ENCODE assay signal across 33 mouse cellular contexts in the genomic region with DNA sequence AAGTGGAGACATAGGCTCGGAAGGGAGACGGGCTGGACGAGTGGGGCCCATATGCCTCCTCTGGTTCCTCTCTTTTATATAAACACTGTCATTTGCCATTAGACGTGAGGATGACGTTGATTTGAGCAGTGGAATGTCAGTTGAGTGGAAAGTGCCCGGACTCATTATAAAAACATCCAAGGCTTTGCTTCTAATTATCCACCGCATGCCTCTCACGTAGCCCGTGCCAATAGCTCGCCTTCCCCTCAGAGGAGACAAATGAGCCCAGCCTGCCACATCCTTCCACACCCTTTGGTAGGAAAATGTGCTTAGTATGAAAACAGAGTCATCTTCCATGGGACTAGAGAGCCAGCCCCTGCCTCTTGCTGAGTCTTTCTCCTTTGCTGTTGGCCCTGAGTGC. TPM values are rescaled to one million over a fixed set of nuclear protein-coding genes. Genes with fewer than 3 reads are reported as not detected.
DNase-seq lines count a peak whose midpoint lies in the region; ATAC-seq and TF ChIP-seq lines count a peak whose summit lies in the region.
"Had no signal": no experiment of that assay in that cellular context is flagged by ENCODE, and none has a peak within 500 bp of the region (broad histone marks: within the 10 kb centered on the region; RNA-seq: fewer than 3 reads in every experiment).

No protein-coding gene starts in this region.

- ATAC-seq in hindbrain, postnatal 0 days = no peak
- ATAC-seq in hindbrain, embryonic 11.5 days (ENCODE audit: low FRiP score) = no peak
- no peak for ATAC-seq in embryonic facial prominence, embryonic 11.5 days (replicated peaks; ENCODE audit: insufficient number of reproducible peaks, low FRiP score, low TSS enrichment, low read depth)
- ATAC-seq: midbrain, embryonic 13.5 days had no signal

- H3K9me3 ChIP-seq in hindbrain, postnatal 0 days (ENCODE audit: low read length) = no peaks in the 10 kb centered on the region
- H3K9me3 ChIP-seq in hindbrain, embryonic 11.5 days (ENCODE audit: control insufficient read depth, low read length) = no peaks in the 10 kb centered on the region
- H3K9me3 ChIP-seq in embryonic facial prominence, embryonic 11.5 days (replicated peaks; ENCODE audit: control insufficient read depth, low read length) = no peaks in the 10 kb centered on the region
- H3K9me3 ChIP-seq: heart, embryonic 13.5 days; hindbrain, embryonic 13.5 days; kidney, embryonic 15.5 days; lung, embryonic 15.5 days; midbrain, embryonic 13.5 days had no signal

- no peak for TF ChIP-seq POLR2A in brain, embryonic 14.5 days (IDR thresholded peaks at IDR 0.05; ENCODE audit: borderline replicate concordance, extremely low read depth, insufficient read depth, insufficient read length, poor library complexity, severe bottlenecking)

- no peak overlapping the region for H3K4me3 ChIP-seq in hindbrain, postnatal 0 days (ENCODE audit: low read length)
- no peak overlapping the region for H3K4me3 ChIP-seq in hindbrain, embryonic 11.5 days (ENCODE audit: low read depth, low read length)
- H3K4me3 ChIP-seq in embryonic facial prominence, embryonic 11.5 days (ENCODE audit: low read depth, low read length) = no peak overlapping the region
- H3K4me3 ChIP-seq: heart, embryonic 13.5 days; hindbrain, embryonic 13.5 days; kidney, embryonic 15.5 days; lung, embryonic 15.5 days; midbrain, embryonic 13.5 days had no signal

- no peak overlapping the region for H3K27ac ChIP-seq in hindbrain, postnatal 0 days
- H3K27ac ChIP-seq in hindbrain, embryonic 11.5 days (ENCODE audit: low read depth, low read length) = no peak overlapping the region
- no peak overlapping the region for H3K27ac ChIP-seq in embryonic facial prominence, embryonic 11.5 days (replicated peaks; ENCODE audit: low read depth, low read length)
- H3K27ac ChIP-seq: heart, embryonic 13.5 days; hindbrain, embryonic 13.5 days; kidney, embryonic 15.5 days; liver, embryonic 14.5 days; lung, embryonic 15.5 days; midbrain, embryonic 13.5 days had no signal

- DNase-seq in hindbrain, postnatal 0 days (ENCODE audit: low spot score) = peak; percentile 7
- DNase-seq in hindbrain, embryonic 11.5 days (ENCODE audit: low spot score) = no peak
- peak; percentile 75 for DNase-seq in brain, embryonic 14.5 days (ENCODE audit: low read depth)
- DNase-seq in embryonic facial prominence, embryonic 11.5 days (ENCODE audit: low spot score) = peak; percentile 41
- peak; percentile 83 for DNase-seq in retina, postnatal 1 day
- no peak for DNase-seq in cerebellum, adult 9-11 months
- DNase-seq: adrenal gland, adult 8-10 months; B cell, adult 2 months; cerebellum, adult 9-10 months; embryo, embryonic 11 days; gastrocnemius, postnatal 10 days; heart, postnatal 10 days; kidney, adult 18-20 months; kidney, postnatal 25 days; liver; thymus, postnatal 4 days had no signal

- H3K9ac ChIP-seq in hindbrain, postnatal 0 days (replicated peaks; ENCODE audit: low read length) = no peak overlapping the region
- H3K9ac ChIP-seq in hindbrain, embryonic 11.5 days (ENCODE audit: low read depth, low read length) = no peak overlapping the region
- H3K9ac ChIP-seq in embryonic facial prominence, embryonic 11.5 days (replicated peaks; ENCODE audit: low read length) = no peak overlapping the region
- H3K9ac ChIP-seq: heart, embryonic 13.5 days; hindbrain, embryonic 13.5 days; kidney, embryonic 15.5 days; liver, embryonic 14.5 days; lung, embryonic 15.5 days; midbrain, embryonic 13.5 days had no signal

- WGBS in hindbrain, postnatal 0 days = 44% methylated on average over 10 of the region's 10 CpGs
- 62% methylated on average over 10 of the region's 10 CpGs for WGBS in hindbrain, embryonic 11.5 days
- WGBS in embryonic facial prominence, embryonic 11.5 days = 37% methylated on average over 10 of the region's 10 CpGs

- no peaks in the 10 kb centered on the region for H3K27me3 ChIP-seq in hindbrain, postnatal 0 days (ENCODE audit: insufficient read depth, low read length)
- no peaks in the 10 kb centered on the region for H3K27me3 ChIP-seq in hindbrain, embryonic 11.5 days (ENCODE audit: control insufficient read depth, insufficient read depth, low read length)
- no peaks in the 10 kb centered on the region for H3K27me3 ChIP-seq in embryonic facial prominence, embryonic 11.5 days (ENCODE audit: control insufficient read depth, insufficient read depth, low read length)
- H3K27me3 ChIP-seq: hindbrain, embryonic 13.5 days; kidney, embryonic 15.5 days; lung, embryonic 15.5 days; midbrain, embryonic 13.5 days had no signal

- no peak overlapping the region for H3K4me2 ChIP-seq in hindbrain, postnatal 0 days (ENCODE audit: low read depth, low read length)
- no peak overlapping the region for H3K4me2 ChIP-seq in hindbrain, embryonic 11.5 days (replicated peaks; ENCODE audit: low read depth, low read length)
- no peak overlapping the region for H3K4me2 ChIP-seq in embryonic facial prominence, embryonic 11.5 days (ENCODE audit: low read depth, low read length)
- H3K4me2 ChIP-seq: heart, embryonic 13.5 days; hindbrain, embryonic 13.5 days; kidney, embryonic 15.5 days; lung, embryonic 15.5 days; midbrain, embryonic 13.5 days had no signal

- H3K4me1 ChIP-seq in hindbrain, postnatal 0 days (ENCODE audit: insufficient read depth, low read length) = no peaks in the 10 kb centered on the region
- no peaks in the 10 kb centered on the region for H3K4me1 ChIP-seq in hindbrain, embryonic 11.5 days (replicated peaks; ENCODE audit: control insufficient read depth, insufficient read depth, low read length)
- H3K4me1 ChIP-seq in embryonic facial prominence, embryonic 11.5 days (ENCODE audit: control insufficient read depth, insufficient read depth, low read length) = no peaks in the 10 kb centered on the region
- H3K4me1 ChIP-seq: heart, embryonic 13.5 days; lung, embryonic 15.5 days had no signal

- no peak for TF ChIP-seq CTCF in hindbrain, postnatal 0 days (IDR thresholded peaks at IDR 0.05; ENCODE audit: low read depth)
- TF ChIP-seq CTCF in brain, embryonic 14.5 days (IDR thresholded peaks at IDR 0.05; ENCODE audit: borderline replicate concordance, extremely low read depth, insufficient read depth, insufficient read length) = no peak

- H3K36me3 ChIP-seq in hindbrain, postnatal 0 days (ENCODE audit: insufficient read depth, low read length) = no peaks in the 10 kb centered on the region
- no peaks in the 10 kb centered on the region for H3K36me3 ChIP-seq in hindbrain, embryonic 11.5 days (ENCODE audit: control insufficient read depth, insufficient read depth, low read length)
- no peaks in the 10 kb centered on the region for H3K36me3 ChIP-seq in embryonic facial prominence, embryonic 11.5 days (replicated peaks; ENCODE audit: control insufficient read depth, insufficient read depth, low read depth, low read length)
- H3K36me3 ChIP-seq: heart, embryonic 13.5 days; hindbrain, embryonic 13.5 days; kidney, embryonic 15.5 days; lung, embryonic 15.5 days; midbrain, embryonic 13.5 days had no signal

RNA-seq across cellular contexts. Expression of gene Serpina3n, which starts 24.8 kb away (rescaled TPM):
- total RNA-seq in hindbrain, postnatal 0 days (2014; rRNA removed) = 12.1 and 14.8 TPM in 2 replicates
- 6.7 and 8.5 TPM in 2 replicates for polyA plus RNA-seq in hindbrain, postnatal 0 days (2015; fragmentation: Nextera tagmentation; extraction: Ambion mirVana)
- 0.08 TPM in 1 of 2 replicates, not detected in the other for polyA plus RNA-seq in hindbrain, embryonic 11.5 days (2014; fragmentation: Nextera tagmentation; extraction: Ambion mirVana)
- 0.37 and 0.72 TPM in 2 replicates for polyA plus RNA-seq in brain, embryonic 14.5 days (2012; rRNA removed)
- polyA plus RNA-seq in embryonic facial prominence, embryonic 11.5 days (2014; fragmentation: Nextera tagmentation; extraction: Ambion mirVana) = 0.10 and 0.13 TPM in 2 replicates
- total RNA-seq: megakaryocyte-erythroid progenitor cell, adult 5-6 weeks; neutrophil, adult 5-6 weeks had no signal
- polyA plus RNA-seq: intestine, embryonic 14.5 days; kidney, embryonic 15.5 days; limb, embryonic 11.5 days; midbrain, embryonic 13.5 days; neural tube, embryonic 11.5 days; stomach, embryonic 14.5 days had no signal

RNA-seq across cellular contexts. Expression of gene Gsc, which starts 41.8 kb away (rescaled TPM):
- not detected in 2 replicates for total RNA-seq in hindbrain, postnatal 0 days (2014; rRNA removed)
- polyA plus RNA-seq in hindbrain, postnatal 0 days (2015; fragmentation: Nextera tagmentation; extraction: Ambion mirVana) = not detected in 2 replicates
- 0.48 and 0.85 TPM in 2 replicates for polyA plus RNA-seq in hindbrain, embryonic 11.5 days (2014; fragmentation: Nextera tagmentation; extraction: Ambion mirVana)
- polyA plus RNA-seq in brain, embryonic 14.5 days (2012; rRNA removed) = 0.56 and 1.0 TPM in 2 replicates
- 30.3 and 34.6 TPM in 2 replicates for polyA plus RNA-seq in embryonic facial prominence, embryonic 11.5 days (2014; fragmentation: Nextera tagmentation; extraction: Ambion mirVana)
- total RNA-seq: heart, adult 8-10 months; layer of hippocampus, adult 18-20 months; layer of hippocampus, postnatal 10 days; left cerebral cortex, adult 18-20 months; left cerebral cortex, postnatal 14 days; megakaryocyte-erythroid progenitor cell, adult 5-6 weeks; neutrophil, adult 5-6 weeks had no signal
- polyA plus RNA-seq: hindbrain, embryonic 13.5 days; kidney, embryonic 15.5 days had no signal

Comparison
In these comparisons a context has a peak if more than half of its experiments do, and no peak if none do; other contexts are left out.
1. DNase-seq: peak in hindbrain, postnatal 0 days (single experiment), brain, embryonic 14.5 days (single experiment), embryonic facial prominence, embryonic 11.5 days (single experiment) and retina, postnatal 1 day (single experiment); none in hindbrain, embryonic 11.5 days (single experiment) and cerebellum, adult 9-11 months (single experiment).
2. RNA of gene Gsc, which starts 41.8 kb away (polyA plus RNA-seq): 30.3 to 34.6 TPM in embryonic facial prominence, embryonic 11.5 days; 0.56 to 1.0 TPM in brain, embryonic 14.5 days, 0.48 to 0.85 TPM in hindbrain, embryonic 11.5 days and not detected in hindbrain, postnatal 0 days; every median in the first group is over 10 times any median in the second.